Comparison of ENCODE assay signal across 19 mouse cellular contexts in genomic region chr8:106133946-106134345, GRCm38 (mm10). TPM values are rescaled to one million over a fixed set of nuclear protein-coding genes. Genes with fewer than 3 reads are reported as not detected.
DNase-seq lines count a peak whose midpoint lies in the region; ATAC-seq and TF ChIP-seq lines count a peak whose summit lies in the region.
"Had no signal": no experiment of that assay in that cellular context is flagged by ENCODE, and none has a peak within 500 bp of the region (broad histone marks: within the 10 kb centered on the region; RNA-seq: fewer than 3 reads in every experiment).

No protein-coding gene starts in this region.

- H3K9ac ChIP-seq in embryonic facial prominence, embryonic 13.5 days, result no peak overlapping the region
- H3K9ac ChIP-seq in liver, adult 2 months (ENCODE audit: low read depth, low read length), result no peak overlapping the region
- H3K9ac ChIP-seq in liver, embryonic 11.5 days (ENCODE audit: low read depth, low read length), result no peak overlapping the region
- H3K9ac ChIP-seq in embryonic facial prominence, embryonic 15.5 days, result no peak overlapping the region
- no peak overlapping the region for H3K9ac ChIP-seq in stomach, embryonic 15.5 days
- H3K9ac ChIP-seq: hindbrain, embryonic 15.5 days; midbrain, embryonic 15.5 days had no signal

- no peak for TF ChIP-seq POLR2A in liver, adult 2 months (IDR thresholded peaks at IDR 0.05; ENCODE audit: extremely low read depth, insufficient read depth, low read length)

- no peak for DNase-seq in embryonic facial prominence, embryonic 10.5 days (ENCODE audit: low spot score)
- DNase-seq in liver, adult 2 months (ENCODE audit: extremely low read depth, low read depth, low spot score), result no peak
- DNase-seq in liver, embryonic 11.5 days (ENCODE audit: low spot score), result no peak
- no peak for DNase-seq in ovary, postnatal 36 days (ENCODE audit: low spot score)
- DNase-seq in hindbrain, embryonic 10.5 days (ENCODE audit: low spot score), result no peak
- DNase-seq: adrenal gland, postnatal 25 days; cerebellum, adult 11 months; cerebellum, postnatal 10 days; heart, postnatal 36 days; right cerebral cortex, postnatal 14 days had no signal

- H3K4me3 ChIP-seq in embryonic facial prominence, embryonic 13.5 days, result 0 out of 2 replicates have a peak overlapping the region, but pooled peaks have one; percentile 3
- no peak overlapping the region for H3K4me3 ChIP-seq in embryonic facial prominence, embryonic 10.5 days
- no peak overlapping the region for H3K4me3 ChIP-seq in liver, adult 2 months (ENCODE audit: insufficient read depth, low read depth, low read length)
- no peak overlapping the region for H3K4me3 ChIP-seq in liver, embryonic 11.5 days (ENCODE audit: low read depth, low read length)
- H3K4me3 ChIP-seq in embryonic facial prominence, embryonic 15.5 days (replicated peaks), result no peak overlapping the region
- H3K4me3 ChIP-seq in stomach, embryonic 15.5 days (replicated peaks), result peak overlapping the region; percentile 47
- no peak overlapping the region for H3K4me3 ChIP-seq in hindbrain, embryonic 10.5 days
- H3K4me3 ChIP-seq: hindbrain, embryonic 15.5 days; midbrain, embryonic 15.5 days; myocyte had no signal

- ATAC-seq in embryonic facial prominence, embryonic 13.5 days (ENCODE audit: insufficient number of reproducible peaks, insufficient read depth, low FRiP score, low TSS enrichment, low read depth), result no peak
- ATAC-seq in liver, embryonic 11.5 days (replicated peaks; ENCODE audit: low FRiP score), result no peak
- ATAC-seq in embryonic facial prominence, embryonic 15.5 days (ENCODE audit: insufficient number of reproducible peaks, low FRiP score, low TSS enrichment, low read depth), result no peak
- no peak for ATAC-seq in stomach, embryonic 15.5 days (ENCODE audit: insufficient read depth, low FRiP score, low read depth)
- ATAC-seq: midbrain, embryonic 15.5 days had no signal

- H3K4me1 ChIP-seq in embryonic facial prominence, embryonic 13.5 days, result peaks cover 30% of the 10 kb centered on the region
- H3K4me1 ChIP-seq in embryonic facial prominence, embryonic 10.5 days, result peaks cover 51% of the 10 kb centered on the region
- H3K4me1 ChIP-seq in liver, adult 2 months (ENCODE audit: control insufficient read depth, insufficient read depth, low read length), result peaks cover 45% of the 10 kb centered on the region
- H3K4me1 ChIP-seq in liver, embryonic 11.5 days (replicated peaks; ENCODE audit: control insufficient read depth, insufficient read depth, low read length), result peaks cover 31% of the 10 kb centered on the region
- peaks cover 36% of the 10 kb centered on the region for H3K4me1 ChIP-seq in embryonic facial prominence, embryonic 15.5 days
- H3K4me1 ChIP-seq in stomach, embryonic 15.5 days, result peaks cover 23% of the 10 kb centered on the region
- peaks cover 41% of the 10 kb centered on the region for H3K4me1 ChIP-seq in hindbrain, embryonic 10.5 days (replicated peaks)

- 73% methylated on average over 6 of the region's 6 CpGs for WGBS in embryonic facial prominence, embryonic 13.5 days
- 78% methylated on average over 6 of the region's 6 CpGs for WGBS in embryonic facial prominence, embryonic 10.5 days
- 66% methylated on average over 6 of the region's 6 CpGs for WGBS in liver, adult 2 months
- WGBS in liver, embryonic 11.5 days, result 76% methylated on average over 6 of the region's 6 CpGs
- 75% methylated on average over 6 of the region's 6 CpGs for WGBS in embryonic facial prominence, embryonic 15.5 days
- WGBS in stomach, embryonic 15.5 days, result 64% methylated on average over 6 of the region's 6 CpGs
- WGBS in hindbrain, embryonic 10.5 days, result 78% methylated on average over 6 of the region's 6 CpGs

- H3K79me2 ChIP-seq in liver, adult 2 months (ENCODE audit: control insufficient read depth, insufficient read depth, low read length), result peaks cover 14% of the 10 kb centered on the region; the same call in 1 of the 2 replicates

- no peaks in the 10 kb centered on the region for H3K9me3 ChIP-seq in embryonic facial prominence, embryonic 13.5 days
- H3K9me3 ChIP-seq in embryonic facial prominence, embryonic 10.5 days, result no peaks in the 10 kb centered on the region
- H3K9me3 ChIP-seq in liver, embryonic 11.5 days (ENCODE audit: control insufficient read depth, low read length), result no peaks in the 10 kb centered on the region
- no peaks in the 10 kb centered on the region for H3K9me3 ChIP-seq in embryonic facial prominence, embryonic 15.5 days (replicated peaks)
- H3K9me3 ChIP-seq in stomach, embryonic 15.5 days, result no peaks in the 10 kb centered on the region
- H3K9me3 ChIP-seq in hindbrain, embryonic 10.5 days, result no peaks in the 10 kb centered on the region
- H3K9me3 ChIP-seq: hindbrain, embryonic 15.5 days; midbrain, embryonic 15.5 days had no signal

- peak overlapping the region; percentile 84; the same call in 1 of the 2 replicates for H3K4me2 ChIP-seq in embryonic facial prominence, embryonic 13.5 days
- no peak overlapping the region for H3K4me2 ChIP-seq in liver, embryonic 11.5 days
- peak overlapping the region; percentile 90 for H3K4me2 ChIP-seq in embryonic facial prominence, embryonic 15.5 days (replicated peaks)
- H3K4me2 ChIP-seq in stomach, embryonic 15.5 days, result peak overlapping the region; percentile 86
- H3K4me2 ChIP-seq: hindbrain, embryonic 15.5 days; midbrain, embryonic 15.5 days had no signal

- H3K27me3 ChIP-seq in embryonic facial prominence, embryonic 13.5 days, result peaks cover 59% of the 10 kb centered on the region
- H3K27me3 ChIP-seq in embryonic facial prominence, embryonic 10.5 days (replicated peaks; ENCODE audit: low read depth, poor library complexity, severe bottlenecking), result peaks cover 67% of the 10 kb centered on the region
- no peaks in the 10 kb centered on the region for H3K27me3 ChIP-seq in liver, adult 2 months (ENCODE audit: control insufficient read depth, insufficient read depth, low read length)
- H3K27me3 ChIP-seq in liver, embryonic 11.5 days (replicated peaks; ENCODE audit: control insufficient read depth, insufficient read depth, low read length), result peaks cover 50% of the 10 kb centered on the region
- peaks cover 46% of the 10 kb centered on the region for H3K27me3 ChIP-seq in embryonic facial prominence, embryonic 15.5 days
- peaks cover 30% of the 10 kb centered on the region for H3K27me3 ChIP-seq in stomach, embryonic 15.5 days (replicated peaks)
- H3K27me3 ChIP-seq in hindbrain, embryonic 10.5 days (ENCODE audit: insufficient read depth, poor library complexity, severe bottlenecking), result peaks cover 69% of the 10 kb centered on the region

- TF ChIP-seq CTCF in liver, adult 2 months (IDR thresholded peaks at IDR 0.05; ENCODE audit: low read depth, low read length), result no peak

- peak overlapping the region; percentile 40; the same call in 1 of the 2 replicates for H3K27ac ChIP-seq in embryonic facial prominence, embryonic 13.5 days
- H3K27ac ChIP-seq in embryonic facial prominence, embryonic 10.5 days (replicated peaks), result no peak overlapping the region
- H3K27ac ChIP-seq in liver, adult 2 months (replicated peaks; ENCODE audit: insufficient read depth, low read depth, low read length), result peak overlapping the region; percentile 77
- no peak overlapping the region for H3K27ac ChIP-seq in liver, embryonic 11.5 days (ENCODE audit: low read depth, low read length)
- peak overlapping the region; percentile 79; the same call in 1 of the 2 replicates for H3K27ac ChIP-seq in embryonic facial prominence, embryonic 15.5 days (replicated peaks)
- peak overlapping the region; percentile 82 for H3K27ac ChIP-seq in stomach, embryonic 15.5 days
- no peak overlapping the region for H3K27ac ChIP-seq in hindbrain, embryonic 10.5 days
- H3K27ac ChIP-seq: hindbrain, embryonic 15.5 days; midbrain, embryonic 15.5 days had no signal

- peaks cover 41% of the 10 kb centered on the region for H3K36me3 ChIP-seq in embryonic facial prominence, embryonic 13.5 days
- peaks cover 50% of the 10 kb centered on the region for H3K36me3 ChIP-seq in embryonic facial prominence, embryonic 10.5 days (replicated peaks)
- peaks cover 31% of the 10 kb centered on the region for H3K36me3 ChIP-seq in liver, adult 2 months (ENCODE audit: control insufficient read depth, insufficient read depth, low read length)
- H3K36me3 ChIP-seq in liver, embryonic 11.5 days (ENCODE audit: control insufficient read depth, insufficient read depth, low read length), result peaks cover 16% of the 10 kb centered on the region; the same call in 1 of the 2 replicates
- H3K36me3 ChIP-seq in embryonic facial prominence, embryonic 15.5 days, result peaks cover 38% of the 10 kb centered on the region
- peaks cover 23% of the 10 kb centered on the region for H3K36me3 ChIP-seq in stomach, embryonic 15.5 days
- peaks cover 45% of the 10 kb centered on the region for H3K36me3 ChIP-seq in hindbrain, embryonic 10.5 days

RNA-seq across cellular contexts. Expression of gene Esrp2, which starts 2.8 kb away (rescaled TPM):
- 22.2 and 25.9 TPM in 2 replicates for polyA plus RNA-seq in embryonic facial prominence, embryonic 13.5 days (2015; fragmentation: Nextera tagmentation; extraction: Ambion mirVana)
- polyA plus RNA-seq in embryonic facial prominence, embryonic 10.5 days (2016; fragmentation: Nextera tagmentation; extraction: Ambion mirVana), result 7.5 and 10.5 TPM in 2 replicates
- total RNA-seq in liver, adult 2 months (2014; rRNA removed), result 43.6 and 50.5 TPM in 2 replicates
- 76.8 and 86.2 TPM in 2 replicates for polyA plus RNA-seq in liver, adult 2 months (2012; rRNA removed)
- 11.6 and 12.7 TPM in 2 replicates for polyA plus RNA-seq in liver, embryonic 11.5 days (2014; fragmentation: Nextera tagmentation; extraction: Ambion mirVana)
- 43.5 and 55.4 TPM in 2 replicates for polyA plus RNA-seq in embryonic facial prominence, embryonic 15.5 days (2015; fragmentation: Nextera tagmentation; extraction: Ambion mirVana)
- 45.8 and 46.1 TPM in 2 replicates for polyA plus RNA-seq in stomach, embryonic 15.5 days (2015; fragmentation: Nextera tagmentation; extraction: Ambion mirVana)
- 2.5 and 3.3 TPM in 2 replicates for polyA plus RNA-seq in hindbrain, embryonic 10.5 days (2016; fragmentation: Nextera tagmentation; extraction: Ambion mirVana)
- total RNA-seq: gastrocnemius, adult 18-20 months had no signal
- polyA plus RNA-seq: CD4-positive, CD25-positive, alpha-beta regulatory T cell, adult 4 months; neural tube, embryonic 14.5 days had no signal

RNA-seq across cellular contexts. Expression of gene Pla2g15, which starts 16.3 kb away (rescaled TPM):
- 18.1 and 18.7 TPM in 2 replicates for polyA plus RNA-seq in embryonic facial prominence, embryonic 13.5 days (2015; fragmentation: Nextera tagmentation; extraction: Ambion mirVana)
- 12.8 and 13.8 TPM in 2 replicates for polyA plus RNA-seq in embryonic facial prominence, embryonic 10.5 days (2016; fragmentation: Nextera tagmentation; extraction: Ambion mirVana)
- 11.3 and 12.5 TPM in 2 replicates for total RNA-seq in liver, adult 2 months (2014; rRNA removed)
- polyA plus RNA-seq in liver, adult 2 months (2012; rRNA removed), result 8.7 and 10.6 TPM in 2 replicates
- polyA plus RNA-seq in liver, embryonic 11.5 days (2014; fragmentation: Nextera tagmentation; extraction: Ambion mirVana), result 9.2 and 9.6 TPM in 2 replicates
- 17.3 and 18.6 TPM in 2 replicates for polyA plus RNA-seq in embryonic facial prominence, embryonic 15.5 days (2015; fragmentation: Nextera tagmentation; extraction: Ambion mirVana)
- polyA plus RNA-seq in stomach, embryonic 15.5 days (2015; fragmentation: Nextera tagmentation; extraction: Ambion mirVana), result 11.9 and 12.3 TPM in 2 replicates
- 15.0 and 16.1 TPM in 2 replicates for polyA plus RNA-seq in hindbrain, embryonic 10.5 days (2016; fragmentation: Nextera tagmentation; extraction: Ambion mirVana)

RNA-seq across cellular contexts. Expression of gene Slc7a6, which starts 34.7 kb away (rescaled TPM):
- 57.6 and 59.2 TPM in 2 replicates for polyA plus RNA-seq in embryonic facial prominence, embryonic 13.5 days (2015; fragmentation: Nextera tagmentation; extraction: Ambion mirVana)
- polyA plus RNA-seq in embryonic facial prominence, embryonic 10.5 days (2016; fragmentation: Nextera tagmentation; extraction: Ambion mirVana), result 71.6 and 84.5 TPM in 2 replicates
- total RNA-seq in liver, adult 2 months (2014; rRNA removed), result 0.09 and 0.27 TPM in 2 replicates
- 0.21 and 0.91 TPM in 2 replicates for polyA plus RNA-seq in liver, adult 2 months (2012; rRNA removed)
- polyA plus RNA-seq in liver, embryonic 11.5 days (2014; fragmentation: Nextera tagmentation; extraction: Ambion mirVana), result 46.3 and 52.5 TPM in 2 replicates
- polyA plus RNA-seq in embryonic facial prominence, embryonic 15.5 days (2015; fragmentation: Nextera tagmentation; extraction: Ambion mirVana), result 44.0 and 49.2 TPM in 2 replicates
- polyA plus RNA-seq in stomach, embryonic 15.5 days (2015; fragmentation: Nextera tagmentation; extraction: Ambion mirVana), result 39.8 and 47.3 TPM in 2 replicates
- polyA plus RNA-seq in hindbrain, embryonic 10.5 days (2016; fragmentation: Nextera tagmentation; extraction: Ambion mirVana), result 66.1 and 71.9 TPM in 2 replicates

Comparison
In these comparisons a context has a peak if more than half of its experiments do, and no peak if none do; other contexts are left out.
1. H3K27ac ChIP-seq: peak in embryonic facial prominence, embryonic 13.5 days (single experiment), liver, adult 2 months (single experiment), embryonic facial prominence, embryonic 15.5 days (single experiment) and stomach, embryonic 15.5 days (single experiment); none in embryonic facial prominence, embryonic 10.5 days (single experiment), liver, embryonic 11.5 days (single experiment) and hindbrain, embryonic 10.5 days (single experiment).
2. H3K4me3 ChIP-seq: peak in embryonic facial prominence, embryonic 13.5 days (single experiment) and stomach, embryonic 15.5 days (single experiment); none in embryonic facial prominence, embryonic 10.5 days (single experiment), liver, adult 2 months (single experiment), liver, embryonic 11.5 days (single experiment), embryonic facial prominence, embryonic 15.5 days (single experiment) and hindbrain, embryonic 10.5 days (single experiment).
3. RNA of gene Slc7a6, which starts 34.7 kb away (polyA plus RNA-seq): 71.6 to 84.5 TPM in embryonic facial prominence, embryonic 10.5 days, 66.1 to 71.9 TPM in hindbrain, embryonic 10.5 days, 57.6 to 59.2 TPM in embryonic facial prominence, embryonic 13.5 days, 46.3 to 52.5 TPM in liver, embryonic 11.5 days, 39.8 to 47.3 TPM in stomach, embryonic 15.5 days and 44.0 to 49.2 TPM in embryonic facial prominence, embryonic 15.5 days; 0.21 to 0.91 TPM in liver, adult 2 months; every median in the first group is over 10 times any median in the second.